Mouse (Mus musculus) right cerebral cortex, postnatal 4 days (tissue): Measurements from ENCODE around the gene Sycn.
A peak's percentile ranks its signal among the peaks of the same experiment; 100 is the strongest.

Experiments
- DNase-seq: peaks from one replicate; pipeline ENCODE4 v3.0.0-alpha.2; 2022

The Sycn gene

DNA sequence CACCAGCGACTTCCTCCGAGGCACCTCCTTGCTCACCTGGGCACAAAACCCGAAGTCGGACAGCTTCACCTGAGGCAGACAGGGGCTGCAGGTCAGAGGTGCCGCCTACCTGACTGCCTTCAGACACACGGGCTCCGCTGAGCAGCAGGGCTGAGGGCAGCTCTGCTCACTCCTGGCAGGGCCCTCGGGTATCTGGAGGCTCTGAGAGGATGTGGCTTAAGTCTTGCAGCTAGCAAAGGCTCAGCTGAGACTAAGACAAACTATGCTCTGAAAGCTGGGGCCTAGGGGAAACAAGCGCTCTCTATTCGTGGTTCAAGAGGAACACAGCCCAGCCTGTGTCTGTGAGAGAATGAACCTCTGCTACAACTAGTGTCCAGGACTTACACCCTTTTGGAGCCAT is 20.2 kb downstream of the Sycn start:
- DNase-seq: no peak

- no peak for DNase-seq
Measured at GRCm38 (mm10) chr7:28561967-28562366, 21.3 kb downstream of the Sycn start.

DNA sequence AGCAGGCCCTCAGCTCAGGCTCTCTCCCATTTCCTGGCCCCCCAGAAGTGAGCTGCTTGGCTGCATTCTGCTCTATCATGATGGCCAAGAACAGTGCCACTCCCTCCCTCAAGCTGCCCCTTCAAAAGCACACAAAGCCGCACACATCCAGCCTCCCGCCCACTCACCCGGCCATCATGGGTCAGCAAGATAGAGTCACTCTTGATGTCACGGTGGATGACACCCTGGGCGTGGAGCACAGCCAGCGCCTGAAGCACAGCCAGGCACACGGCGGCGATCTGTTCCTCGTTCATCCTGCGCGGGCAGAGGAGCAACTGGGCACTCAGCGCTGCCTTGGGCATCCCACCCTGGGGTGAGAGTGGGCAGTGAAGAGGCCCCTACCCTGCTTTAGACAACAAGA is 21.7 kb downstream of the Sycn start:
- DNase-seq: no peak

GRCm38 (mm10) chr7:28562951-28563350 is 22.3 kb downstream of the Sycn start:
- DNase-seq: no peak

DNA sequence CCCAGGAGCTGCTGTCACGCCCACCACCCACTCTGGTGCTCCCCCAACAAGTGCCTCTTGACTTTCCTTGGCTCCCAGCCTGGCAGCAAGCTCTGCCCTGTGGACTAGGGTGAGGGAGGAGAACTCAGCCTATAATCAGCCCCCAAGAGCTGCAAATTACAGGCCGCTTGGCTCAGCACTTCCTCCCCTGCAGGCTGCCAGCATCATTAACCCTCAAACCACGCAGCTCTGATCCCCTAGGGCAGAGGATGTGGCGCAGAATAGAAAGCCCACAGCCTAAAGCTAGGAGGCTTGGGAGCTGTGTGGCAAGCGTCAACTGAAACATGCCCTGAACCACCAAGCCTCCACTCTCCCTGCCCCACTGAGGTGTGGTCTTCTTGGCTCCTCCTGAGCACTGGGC is 24.7 kb downstream of the Sycn start:
- no peak for DNase-seq

GRCm38 (mm10) chr7:28567539-28567938 is 26.9 kb downstream of the Sycn start:
- no peak for DNase-seq

- peak; percentile 57 for DNase-seq
Measured at GRCm38 (mm10) chr7:28568253-28568652, 27.6 kb downstream of the Sycn start.

- DNase-seq: no peak
Measured at GRCm38 (mm10) chr7:28570291-28570981, 29.8 kb downstream of the Sycn start.

- no peak for DNase-seq
Measured at GRCm38 (mm10) chr7:28570982-28571682, 30.4 kb downstream of the Sycn start.

DNA sequence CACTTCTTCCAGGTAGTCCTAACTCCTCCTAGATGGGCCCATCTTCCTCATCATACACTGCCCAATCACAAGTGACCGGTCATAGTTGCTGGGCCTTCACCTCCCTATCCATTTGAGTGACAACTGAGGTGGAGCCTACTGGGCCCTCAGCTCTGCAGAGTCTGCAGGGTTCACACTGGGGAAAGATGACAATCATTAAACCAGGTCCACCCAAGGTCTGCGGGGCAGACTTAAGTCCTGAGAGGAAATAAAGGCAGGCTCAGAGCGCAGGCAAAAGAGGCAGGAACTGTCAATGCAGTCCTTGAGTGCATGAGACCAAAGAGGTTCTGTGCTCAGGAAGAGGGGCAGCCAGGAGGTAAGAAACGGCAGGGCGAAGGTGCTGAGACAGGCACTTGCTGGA is 32.0 kb downstream of the Sycn start:
- DNase-seq: no peak

DNA sequence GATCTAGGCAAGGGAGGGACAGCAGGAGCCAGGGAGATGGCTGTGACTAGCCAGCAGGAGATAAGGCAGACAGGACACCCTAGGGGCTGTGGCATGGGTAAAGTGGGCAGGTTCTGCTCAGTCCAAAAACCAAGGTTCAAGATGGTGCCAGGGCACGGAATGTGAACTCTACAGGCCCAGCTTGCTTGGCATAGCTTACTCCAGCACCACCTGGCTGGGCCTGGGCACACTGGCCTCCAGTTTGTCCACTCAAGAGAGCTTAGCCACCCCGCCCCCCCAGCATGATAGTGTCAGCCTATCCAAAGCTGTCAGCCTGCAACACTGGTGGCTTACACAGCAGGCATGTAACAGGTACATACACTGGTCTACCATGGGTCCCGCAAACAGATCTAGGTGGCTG is 32.6 kb downstream of the Sycn start:
- DNase-seq: no peak

DNA sequence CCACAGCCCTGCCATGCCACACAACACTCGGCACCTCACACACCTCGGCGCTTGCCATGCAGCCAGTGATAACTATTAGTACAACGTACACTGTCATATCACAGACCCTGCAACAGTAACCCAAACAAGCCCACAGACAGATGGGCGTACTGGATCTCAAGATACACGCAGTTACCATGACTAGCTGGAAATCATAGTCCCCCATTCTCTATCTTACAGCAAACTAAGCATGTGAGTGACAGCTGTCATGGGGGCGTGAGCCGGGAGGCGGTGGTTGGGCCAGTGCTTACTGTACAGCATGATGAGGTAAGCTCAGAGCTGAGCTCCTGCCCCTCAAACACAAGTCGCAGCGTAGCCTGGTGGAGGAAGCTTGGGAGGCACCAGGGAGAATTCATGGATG is 34.9 kb downstream of the Sycn start:
- no peak for DNase-seq

GRCm38 (mm10) chr7:28576271-28576914 is 35.7 kb downstream of the Sycn start:
- peak; percentile 49 for DNase-seq

DNA sequence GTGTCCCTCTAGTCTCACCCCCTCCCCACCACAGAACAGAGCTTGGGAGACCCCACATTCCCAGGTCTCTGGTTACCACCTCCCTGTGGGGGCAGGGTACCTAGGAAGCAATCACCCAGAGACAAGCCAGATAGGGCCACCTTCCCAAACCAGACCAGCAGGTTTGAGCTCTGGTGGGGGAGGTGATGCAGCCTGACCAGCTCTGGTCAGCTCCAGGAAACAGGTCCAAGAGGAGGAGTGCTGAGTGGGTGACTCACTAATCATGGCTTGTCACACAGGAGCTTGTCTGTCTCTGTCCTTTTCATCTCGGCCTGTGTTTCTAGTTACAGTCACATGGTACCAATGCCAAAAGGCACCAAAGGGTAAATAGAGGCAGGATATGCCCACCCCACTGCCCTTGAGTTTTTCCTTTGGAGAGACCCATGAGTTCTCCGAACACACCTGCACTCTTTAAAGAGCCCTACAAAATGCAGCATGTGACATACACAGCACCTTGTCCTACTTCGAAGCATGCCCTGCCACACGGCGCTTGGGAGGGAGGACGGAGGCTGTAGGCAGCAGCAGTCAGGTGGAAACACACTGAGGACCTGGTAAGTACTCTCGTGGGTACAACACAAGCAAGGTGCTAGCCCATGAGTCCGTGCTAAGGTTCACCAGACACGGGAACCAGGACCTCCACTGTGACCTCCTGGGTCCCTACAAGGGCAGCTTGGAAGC is 37.3 kb downstream of the Sycn start:
- no peak for DNase-seq

- no peak for DNase-seq
Measured at GRCm38 (mm10) chr7:28578543-28579053, 37.9 kb downstream of the Sycn start.

DNA sequence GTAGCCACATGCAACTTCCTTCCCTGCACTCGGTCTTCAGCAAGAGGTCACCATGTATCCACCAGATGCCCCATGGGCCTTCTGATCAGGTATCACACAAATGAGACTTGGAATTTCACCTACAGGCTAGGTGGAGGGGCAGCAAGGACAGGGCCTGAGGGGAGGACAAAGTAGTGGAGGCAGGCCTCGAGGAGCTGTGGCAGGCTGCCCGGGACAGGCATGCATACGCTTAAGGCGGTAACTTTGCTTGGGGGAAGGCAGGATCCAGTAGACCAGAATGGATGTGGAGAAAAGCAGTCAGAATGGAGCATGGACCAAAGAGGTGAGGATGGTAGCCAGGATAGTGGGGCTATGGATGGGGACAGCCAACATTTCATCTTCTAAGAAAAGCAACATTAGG is 39.1 kb downstream of the Sycn start:
- no peak for DNase-seq

DNA sequence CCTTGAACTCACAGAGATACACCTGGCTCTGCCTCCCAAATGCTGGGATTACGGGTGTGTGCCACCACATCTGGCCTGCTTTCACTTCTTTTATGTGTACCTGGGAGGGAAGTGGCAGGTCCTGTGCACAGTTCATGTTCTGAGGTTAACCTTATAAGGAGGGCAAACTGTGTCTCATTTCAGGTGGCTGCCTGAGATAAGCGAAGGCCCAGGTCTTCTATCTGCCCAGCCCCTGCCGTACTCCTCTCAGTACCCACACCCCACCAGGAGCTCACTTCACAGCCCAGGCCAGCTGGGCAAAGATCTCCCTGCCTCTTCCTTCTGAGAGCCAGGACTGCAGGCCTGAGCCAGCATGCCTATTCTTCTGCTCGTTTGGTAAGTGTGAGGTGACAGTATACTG is 41.0 kb downstream of the Sycn start:
- no peak for DNase-seq

GRCm38 (mm10) chr7:28582841-28583240 is 42.2 kb downstream of the Sycn start:
- DNase-seq: no peak

DNA sequence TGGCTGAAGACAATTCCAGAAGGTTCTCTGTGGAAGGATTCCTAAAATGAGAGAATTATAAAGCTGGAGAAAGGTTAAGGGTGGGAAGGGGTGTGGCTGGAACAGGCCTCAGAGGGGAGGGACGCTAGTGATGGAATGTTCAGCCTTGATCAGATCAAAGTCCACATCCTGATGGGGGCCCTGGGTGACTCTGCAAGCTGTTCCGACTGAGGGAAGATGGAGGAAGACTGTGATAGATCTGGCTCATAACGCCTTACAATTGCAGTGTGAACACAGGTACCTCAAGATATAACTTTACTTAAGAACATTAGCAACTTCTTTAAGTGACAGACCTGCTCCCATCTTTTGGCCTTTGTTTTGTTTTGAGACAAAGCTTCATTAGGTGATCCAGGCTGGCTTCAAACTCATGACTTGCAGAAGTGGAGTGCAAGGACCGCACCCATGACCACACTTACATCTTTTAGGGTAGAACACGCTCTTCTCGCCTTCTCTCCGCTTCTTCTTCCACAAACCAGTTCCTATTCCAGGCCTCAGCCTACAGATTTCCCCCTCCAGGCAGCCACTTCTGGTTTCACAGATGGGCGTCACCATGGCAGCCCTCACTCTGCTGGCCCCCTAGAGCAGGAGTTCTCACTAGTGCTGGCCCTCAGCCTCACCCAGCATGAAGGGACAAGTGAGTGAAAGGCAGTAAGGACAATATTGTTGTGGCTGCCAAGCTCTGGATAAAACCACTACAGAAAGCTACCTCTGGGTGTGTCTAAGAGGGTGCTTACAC is 43.1 kb downstream of the Sycn start:
- no peak for DNase-seq

DNA sequence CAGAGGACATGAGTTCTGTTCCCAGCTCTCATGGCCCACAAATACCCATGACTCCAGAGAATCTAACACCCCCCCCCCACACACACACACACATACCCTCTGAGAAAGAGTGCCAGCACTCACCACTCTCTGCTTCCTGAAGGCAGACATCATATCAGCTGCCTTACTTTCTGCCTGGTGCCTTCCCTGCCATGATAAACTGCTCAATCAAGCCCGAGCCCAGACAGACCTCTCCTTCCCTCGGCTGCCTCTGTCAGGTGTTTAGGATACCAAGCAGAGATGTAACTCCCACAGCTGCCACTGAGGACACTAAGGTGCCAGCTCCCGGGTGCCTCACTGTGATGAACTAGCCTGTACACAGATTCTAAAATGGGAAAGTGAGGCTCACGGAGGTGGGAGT is 43.8 kb downstream of the Sycn start:
- no peak for DNase-seq

DNA sequence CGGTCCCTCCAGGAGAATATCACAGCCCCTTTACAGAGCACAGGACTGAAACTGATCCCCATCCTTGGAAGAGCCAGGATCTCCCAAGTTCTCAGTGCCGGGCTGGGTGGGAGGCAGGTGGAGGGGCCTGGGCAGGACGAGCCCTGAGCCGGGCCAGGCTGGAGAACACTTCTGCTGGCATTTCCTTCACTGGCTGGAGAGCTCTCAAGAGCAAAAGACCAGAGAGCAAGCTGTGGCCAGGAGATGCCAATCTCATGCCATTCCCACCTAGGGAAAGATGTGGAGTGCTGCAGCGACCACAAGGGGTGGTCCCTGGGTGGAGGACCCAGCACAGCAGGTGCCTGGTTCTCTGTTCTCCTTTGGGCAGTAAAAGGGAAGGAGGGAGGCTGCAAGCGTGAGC is 44.3 kb downstream of the Sycn start:
- no peak for DNase-seq

- no peak for DNase-seq
Measured at GRCm38 (mm10) chr7:28586663-28587411, 46.2 kb downstream of the Sycn start.
